Mouse (Mus musculus) C2C12 (cell line): ENCODE results near the gene Mindy2. TPM values are rescaled to one million over a fixed set of nuclear protein-coding genes. Genes with fewer than 3 reads are reported as not detected.

Experiments used
- H3K27me3 ChIP-seq: one replicate; pipeline ENCODE4 v1.6.1; 2011; ENCODE audit not compliant: control insufficient read depth, insufficient read depth, insufficient read length
- H3K36me3 ChIP-seq: one replicate; pipeline ENCODE4 v1.6.1; 2011; ENCODE audit not compliant: control insufficient read depth, insufficient read depth
- H3K4me3 ChIP-seq: one replicate; pipeline ENCODE4 v1.5.1; 2011; ENCODE audit warnings: mild to moderate bottlenecking, control low read depth; ENCODE audit not compliant: poor library complexity, insufficient read depth, severe bottlenecking
- H3K79me2 ChIP-seq: one replicate; pipeline ENCODE4 v1.6.1; 2011; ENCODE audit not compliant: control insufficient read depth, insufficient read depth
- H3K79me3 ChIP-seq: one replicate; pipeline ENCODE4 v1.6.1; 2011; ENCODE audit warnings: low read depth, control low read depth
- H3ac ChIP-seq: one replicate; pipeline ENCODE3; 2011; ENCODE audit warnings: low read depth; ENCODE audit not compliant: control insufficient read depth, insufficient read length
- CEBPB ChIP-seq: IDR thresholded peaks from one replicate; pipeline ENCODE4 v1.6.1; 2011; ENCODE audit warnings: low read depth, mild to moderate bottlenecking, control low read depth, moderate library complexity
- CTCF ChIP-seq: IDR thresholded peaks from one replicate; pipeline ENCODE4 v1.5.1; 2011; ENCODE audit not compliant: control insufficient read depth, insufficient read depth, insufficient read length
- FOSL1 ChIP-seq: IDR thresholded peaks from one replicate; pipeline ENCODE4 v1.8.0; 2011; ENCODE audit warnings: mild to moderate bottlenecking, low read length; ENCODE audit not compliant: poor library complexity, insufficient read depth, severe bottlenecking
- MAX ChIP-seq: IDR thresholded peaks from one replicate; pipeline ENCODE4 v1.6.1; 2011; ENCODE audit warnings: mild to moderate bottlenecking, control low read depth
- MYOD1 ChIP-seq: IDR thresholded peaks from one replicate; pipeline ENCODE4 v1.6.1; 2011; ENCODE audit warnings: low read depth; ENCODE audit not compliant: control insufficient read depth, insufficient read length
- MYOG ChIP-seq: IDR thresholded peaks from one replicate; pipeline ENCODE4 v1.6.1; 2011; ENCODE audit not compliant: control insufficient read depth, insufficient read length; ENCODE audit errors: extremely low read depth
- USF1 ChIP-seq: IDR thresholded peaks from one replicate; pipeline ENCODE4 v1.6.1; 2011; ENCODE audit warnings: low read depth, mild to moderate bottlenecking, control low read depth, moderate library complexity
- polyA plus RNA-seq: library from polyadenylated mRNA; unstranded; fragments of >200 nt; fragmentation: generic; extraction: Trizol; gene quantifications from one replicate; pipeline ENCODE4 v1.2.1, GENCODE M21; 2012; ENCODE audit warnings: missing spikeins

The Mindy2 gene
- polyA plus RNA-seq, 1 experiment = 1.3 TPM

- no peaks in the 10 kb centered on the region for H3K27me3 ChIP-seq
- TF ChIP-seq CTCF (no peak), MYOG (no peak), USF1 (no peak), MAX (no peak), MYOD1 (no peak), CEBPB (no peak), FOSL1 (no peak)
- no peak overlapping the region for H3K4me3 ChIP-seq
- no peaks in the 10 kb centered on the region for H3K79me2 ChIP-seq
- H3K36me3 ChIP-seq = no peaks in the 10 kb centered on the region
- no peak overlapping the region for H3ac ChIP-seq
- no peaks in the 10 kb centered on the region for H3K79me3 ChIP-seq
Measured at GRCm38 (mm10) chr9:70665372-70666145, 8.6 kb upstream of the Mindy2 start.

- no peaks in the 10 kb centered on the region for H3K36me3 ChIP-seq
- H3ac ChIP-seq = no peak overlapping the region
- no peaks in the 10 kb centered on the region for H3K79me2 ChIP-seq
- no peaks in the 10 kb centered on the region for H3K79me3 ChIP-seq
- no peak overlapping the region for H3K4me3 ChIP-seq
- TF ChIP-seq CEBPB = no peak
- no peak for TF ChIP-seq FOSL1
- no peak for TF ChIP-seq MAX
- TF ChIP-seq CTCF = no peak
- TF ChIP-seq MYOG = no peak
- TF ChIP-seq USF1 = no peak
- no peak for TF ChIP-seq MYOD1
- H3K27me3 ChIP-seq = no peaks in the 10 kb centered on the region
Measured at GRCm38 (mm10) chr9:70664847-70665246, 7.9 kb upstream of the Mindy2 start.

DNA sequence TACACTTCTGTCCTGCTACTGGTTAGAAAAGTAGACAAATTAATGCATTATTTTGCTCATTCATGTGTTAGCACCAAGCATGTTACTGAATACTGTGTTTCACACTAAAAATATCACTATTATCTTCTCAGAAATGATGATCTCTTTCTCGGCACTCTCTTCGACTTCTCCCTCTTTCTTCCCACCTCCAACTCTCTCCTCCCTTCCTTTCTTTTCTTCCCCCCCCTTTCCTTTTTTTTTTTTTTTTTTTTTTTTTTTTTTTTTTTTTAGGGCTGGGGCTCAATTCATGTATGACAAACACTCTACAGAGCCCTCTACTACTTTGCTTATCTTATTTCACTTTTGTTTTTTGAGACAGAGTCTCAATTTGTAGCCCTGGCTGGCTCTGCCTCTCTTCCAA, 1.3 kb upstream of the Mindy2 start:
- no peaks in the 10 kb centered on the region for H3K36me3 ChIP-seq
- no peak overlapping the region for H3ac ChIP-seq
- TF ChIP-seq MYOG (no peak), USF1 (no peak), FOSL1 (no peak), CEBPB (no peak), CTCF (no peak)
- no peak overlapping the region for H3K4me3 ChIP-seq
- no peaks in the 10 kb centered on the region for H3K27me3 ChIP-seq
- no peaks in the 10 kb centered on the region for H3K79me3 ChIP-seq
- no peaks in the 10 kb centered on the region for H3K79me2 ChIP-seq

GRCm38 (mm10) chr9:70656130-70657007, 605 bp downstream of the Mindy2 start, which contains the start of gene Gm10642:
Gene Gm10642 (plus strand): TSS chr9:70656251.
- TF ChIP-seq USF1 (no peak), MYOD1 (no peak)
- Histone ChIP-seq H3K36me3 (no peaks in the 10 kb centered on the region), H3K4me3 (peak within 1 kb of the TSS; percentile 56), H3ac (peak within 1 kb of the TSS; percentile 74), H3K27me3 (no peaks in the 10 kb centered on the region), H3K79me3 (no peaks in the 10 kb centered on the region), H3K79me2 (no peaks in the 10 kb centered on the region)

DNA sequence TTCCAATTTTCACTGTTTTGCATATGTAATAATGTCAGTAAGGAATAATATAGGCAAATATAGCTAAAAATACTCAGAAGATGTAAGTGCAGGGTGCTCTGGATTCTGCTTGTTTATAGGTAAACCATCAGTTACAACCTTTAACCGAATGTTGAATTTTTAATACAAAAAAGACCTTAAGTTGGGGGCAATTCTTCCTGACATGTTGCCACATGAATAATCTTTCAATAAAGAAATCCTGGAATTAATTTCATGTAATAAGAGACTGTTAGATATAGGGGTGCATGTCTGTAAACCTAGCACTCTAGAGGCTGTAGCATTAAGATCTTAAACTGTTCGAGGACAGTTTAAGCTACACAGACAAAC, 1.2 kb downstream of the Mindy2 start:
- TF ChIP-seq MYOD1 = no peak
- no peak for TF ChIP-seq MAX
- TF ChIP-seq FOSL1 = no peak
- no peak for TF ChIP-seq USF1
- TF ChIP-seq MYOG = no peak
- TF ChIP-seq CTCF = no peak
- TF ChIP-seq CEBPB = no peak
- H3K79me3 ChIP-seq = no peaks in the 10 kb centered on the region
- H3K4me3 ChIP-seq = peak overlapping the region; percentile 56
- H3K36me3 ChIP-seq = no peaks in the 10 kb centered on the region
- H3K27me3 ChIP-seq = no peaks in the 10 kb centered on the region
- no peaks in the 10 kb centered on the region for H3K79me2 ChIP-seq
- H3ac ChIP-seq = no peak overlapping the region
